Mouse (Mus musculus) thymus, adult 2 months (tissue): ENCODE results near the gene 4921536K21Rik.

Experiments used
- CTCF ChIP-seq: fragments of 200-500 bp; IDR thresholded peaks from 2 replicates; pipeline ENCODE4 v1.5.1; 2012; ENCODE audit warnings: mild to moderate bottlenecking, control low read depth, low read length, moderate library complexity, borderline replicate concordance; ENCODE audit not compliant: control insufficient read depth, poor library complexity, insufficient read depth; ENCODE audit errors: extremely low read depth
- POLR2A ChIP-seq: fragments of 200-500 bp; IDR thresholded peaks from 2 replicates; pipeline ENCODE4 v1.6.1; 2012; ENCODE audit warnings: mild to moderate bottlenecking, low read length, control low read depth, moderate library complexity; ENCODE audit not compliant: control insufficient read depth, poor library complexity, insufficient read depth; ENCODE audit errors: extremely low read depth

- TF ChIP-seq CTCF (no peak), POLR2A (no peak)
Observed at GRCm38 (mm10) chr11:3895458-3895857, 560 bp upstream of the 4921536K21Rik start.
